Mouse (Mus musculus) ES-E14 (cell line): ENCODE results near the gene Ppp4r3b.

Experiments used
- ZC3H11A ChIP-seq: IDR thresholded peaks from 2 replicates; pipeline ENCODE4 v1.6.1; 2012; ENCODE audit warnings: low read depth, mild to moderate bottlenecking, inconsistent platforms, low read length, borderline replicate concordance
- ZNF384 ChIP-seq: IDR thresholded peaks from 2 replicates; pipeline ENCODE4 v1.6.1; 2012; ENCODE audit warnings: low read depth, low read length, inconsistent platforms

- TF ChIP-seq ZC3H11A: no peak
- TF ChIP-seq ZNF384: no peak
Observed at GRCm38 (mm10) chr11:29246883-29247650, 74.4 kb downstream of the Ppp4r3b start, which contains the start of gene Cfap36.
